Mouse (Mus musculus) T-cell, adult 66 days (primary cell): ENCODE data around the gene Rfxap. TPM values are rescaled to one million over a fixed set of nuclear protein-coding genes. Genes with fewer than 3 reads are reported as not detected.

ENCODE experiments used
- total RNA-seq, 2 experiments: library from RNA; stranded (reverse); gene quantifications; 3 replicates in 1 of 2; 4 replicates in 1 of 2; pipeline ENCODE4 v1.2.4; 2023

The Rfxap gene
- 10 to 100 TPM; 32.3 to 36.7 TPM for total RNA-seq

GRCm38 (mm10) chr3:54807666-54808217 is at the start of gene Rfxap:
TSS of gene Rfxap (minus strand) at chr3:54807791.

GRCm38 (mm10) chr3:54755145-54756041 is 52.2 kb downstream of the Rfxap start, which contains the start of gene Smad9:
TSS of gene Smad9 (plus strand) at chr3:54755582.

Other genes starting within 250 kb of the Rfxap start
- gene Supt20, start 115.0 kb downstream of the Rfxap start, total RNA-seq = 100 to 1,000 TPM; 148 to 155 TPM
- gene Gm21958, start 93.4 kb downstream of the Rfxap start, total RNA-seq = not detected
- 100 to 1,000 TPM; 118 to 130 TPM for gene Exosc8, start 72.4 kb downstream of the Rfxap start, total RNA-seq
- gene Alg5, start 72.3 kb downstream of the Rfxap start, total RNA-seq = 10 to 100 TPM; 29.4 to 30.9 TPM
- not detected for gene Smad9, start 52.2 kb downstream of the Rfxap start, total RNA-seq
- gene Sertm1, start 108.1 kb upstream of the Rfxap start, total RNA-seq = not detected
- gene Ccna1, start 247.7 kb upstream of the Rfxap start, total RNA-seq = not detected